Mouse (Mus musculus): ENCODE results near the gene Arl6ip6. TPM values are rescaled to one million over a fixed set of nuclear protein-coding genes. Genes with fewer than 3 reads are reported as not detected.

The Arl6ip6 gene
- total and polyA plus RNA-seq, 3 experiments: 43.8 to 438 (median 53.1) TPM

Other genes with a start within 250 kb of the Arl6ip6 start
- gene Prpf40a, start 442 bp upstream of the Arl6ip6 start, total RNA-seq (2012; rRNA removed): 82.9 and 92.0 TPM in 2 replicates
- gene Prpf40a, start 442 bp upstream of the Arl6ip6 start, polyA plus RNA-seq (2012; ENCODE audit: insufficient read depth in 1 of 2, insufficient read length in 2 of 2, low read depth in 1 of 2, low replicate concordance in 2 of 2, missing spikeins in 1 of 2): 10 to 100 TPM; 94.9 to 98.5 TPM

All from MEL (cell line).